8 mouse cellular contexts compared by ENCODE assay signal in the genomic region with DNA sequence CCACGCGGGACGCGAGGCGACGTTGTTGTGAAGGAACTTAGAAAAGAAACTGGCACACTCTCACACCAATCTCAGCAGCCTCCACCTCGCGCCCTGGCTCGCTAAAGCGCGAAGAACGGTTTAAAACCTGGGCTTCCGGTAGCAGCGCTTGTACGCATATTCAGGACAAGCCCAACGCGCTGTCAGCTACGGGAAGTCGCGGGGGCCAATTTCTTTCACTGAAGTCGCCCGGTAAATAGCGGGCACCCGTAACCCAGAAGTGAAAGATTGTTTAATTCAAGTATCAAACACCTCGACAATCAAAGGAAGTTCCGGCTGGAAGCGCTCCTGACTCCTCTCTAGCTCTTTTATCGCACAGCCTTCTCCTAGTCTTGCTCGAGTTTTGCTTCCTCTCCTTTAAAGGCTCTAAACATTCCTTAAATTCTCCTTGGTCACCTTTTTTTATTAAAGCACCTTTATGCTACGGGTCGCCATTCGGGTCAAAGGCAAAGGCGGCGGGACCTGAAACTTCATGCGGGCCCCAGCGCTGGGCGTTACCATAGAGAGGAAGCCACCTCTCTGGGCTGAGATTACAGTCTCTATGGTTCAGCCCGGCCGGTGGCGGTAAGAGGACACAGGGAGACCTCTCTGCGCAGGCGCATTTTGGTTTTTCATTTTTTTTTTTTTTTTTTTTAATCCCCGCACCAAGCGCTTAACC. TPM values are rescaled to one million over a fixed set of nuclear protein-coding genes. Genes with fewer than 3 reads are reported as not detected.
DNase-seq lines count a peak whose midpoint lies in the region; ATAC-seq and TF ChIP-seq lines count a peak whose summit lies in the region.

A gene (plus strand): TSS at position 302 of the 697 bp plus-strand sequence.

- no peaks in the 10 kb centered on the region for H3K36me3 ChIP-seq in ES-E14 (ENCODE audit: control insufficient read depth, insufficient read depth, low read length, poor library complexity, severe bottlenecking)
- H3K36me3 ChIP-seq in forebrain, embryonic 15.5 days: peaks cover 6% of the 10 kb centered on the region; the same call in 1 of the 2 replicates

- intact Hi-C loops in heart, postnatal 25 days (cut with DNase I): loop anchor here (1.0 to 5.0 kb wide), 2 partner anchors 67 to 70 kb away; a partner anchor contains a TSS

- in situ Hi-C loops in ES-E14 (cut with MboI; ENCODE audit: low sequenced_read_pairs in 2 of 2, unreplicated experiment in 2 of 2): no loop called here

- peak; percentile 96 for DNase-seq in ES-E14 (ENCODE audit: low read depth, low spot score)
- peak; percentile 98 for DNase-seq in cerebellum, adult 11-12 months
- peak; percentile 89 for DNase-seq in heart, postnatal 25 days (ENCODE audit: low spot score)
- DNase-seq in layer of hippocampus, adult 18-20 months (ENCODE audit: low spot score in 2 of 2): peak; percentile 92 to 98
- peak; percentile 91 for DNase-seq in lung, adult 2 months
- peak; percentile 89 to 94 for DNase-seq in thymus, adult 18-20 months

- H3K4me3 ChIP-seq in ES-E14 (ENCODE audit: insufficient read depth in 1 of 2, low read depth in 1 of 2, low read length in 2 of 2, poor library complexity in 1 of 2, severe bottlenecking in 1 of 2): peak within 1 kb of the TSS; percentile 85 to 94
- peak within 1 kb of the TSS; percentile 92 for H3K4me3 ChIP-seq in forebrain, embryonic 15.5 days
- H3K4me3 ChIP-seq in lung, adult 2 months (replicated peaks; ENCODE audit: extremely low read depth, low read depth, low read length): peak within 1 kb of the TSS; percentile 87

- peak within 1 kb of the TSS; percentile 93 for H3K27ac ChIP-seq in ES-E14 (ENCODE audit: insufficient read depth, low read depth, low read length, poor library complexity, severe bottlenecking)
- peak within 1 kb of the TSS; percentile 94 for H3K27ac ChIP-seq in forebrain, embryonic 15.5 days (replicated peaks)

- H3K4me1 ChIP-seq in ES-E14 (ENCODE audit: control insufficient read depth in 2 of 2, insufficient read depth in 2 of 2, low read length in 2 of 2, poor library complexity in 1 of 2): 0 out of 4 replicates have a peak, but pooled peaks cover 0 to 2% of the 10 kb centered on the region in 2 experiments
- peaks cover 36% of the 10 kb centered on the region for H3K4me1 ChIP-seq in forebrain, embryonic 15.5 days
- peaks cover 3% of the 10 kb centered on the region; the same call in 1 of the 2 replicates for H3K4me1 ChIP-seq in lung, adult 2 months (ENCODE audit: control insufficient read depth, insufficient read depth, low read length)

- under 1% methylated on average over 43 of the region's 44 CpGs for WGBS in forebrain, embryonic 15.5 days
- WGBS in lung, adult 2 months: under 1% methylated on average over 44 of the region's 44 CpGs

- peak; percentile 80; the same call in 1 of the 2 replicates for TF ChIP-seq POLR2A in lung, adult 2 months (IDR thresholded peaks at IDR 0.05; ENCODE audit: borderline replicate concordance, extremely low read depth, low read depth, low read length)

- H3K27me3 ChIP-seq in forebrain, embryonic 15.5 days: no peaks in the 10 kb centered on the region

- peak; percentile 97 for ATAC-seq in forebrain, embryonic 15.5 days (replicated peaks)
- peak; percentile 94 for ATAC-seq in neutrophil, adult 5-6 weeks (ENCODE audit: extremely low read depth, insufficient number of reproducible peaks, low FRiP score, poor library complexity, severe bottlenecking)

- no peak for TF ChIP-seq CTCF in lung, adult 2 months (IDR thresholded peaks at IDR 0.05; ENCODE audit: insufficient read depth, low read length)

- H3K9ac ChIP-seq in ES-E14 (ENCODE audit: insufficient read depth, low read depth, low read length, poor library complexity, severe bottlenecking): peak within 1 kb of the TSS; percentile 98
- peak within 1 kb of the TSS; percentile 92 for H3K9ac ChIP-seq in forebrain, embryonic 15.5 days (replicated peaks)

- H3K9me3 ChIP-seq in ES-E14 (ENCODE audit: control insufficient read depth, insufficient read depth, low read depth, low read length): no peaks in the 10 kb centered on the region
- no peaks in the 10 kb centered on the region for H3K9me3 ChIP-seq in forebrain, embryonic 15.5 days

- H3K4me2 ChIP-seq in forebrain, embryonic 15.5 days (replicated peaks): peak within 1 kb of the TSS; percentile 67

TF ChIP-seq in ES-E14, 5 proteins besides CTCF, POLR2A, EP300 and RAD21:
- TF ChIP-seq ZNF384 (IDR thresholded peaks at IDR 0.05; ENCODE audit: low read depth, low read length): peak; percentile 100
- TF ChIP-seq CHD2 (IDR thresholded peaks at IDR 0.05; ENCODE audit: low read depth, low read length): no peak; the same call in 1 of the 2 replicates
- TF ChIP-seq ZC3H11A (IDR thresholded peaks at IDR 0.05; ENCODE audit: borderline replicate concordance, low read depth, low read length): no peak
- TF ChIP-seq HCFC1 (IDR thresholded peaks at IDR 0.05; ENCODE audit: borderline replicate concordance, insufficient read depth, low read length): peak; percentile 26
- TF ChIP-seq MAFK (IDR thresholded peaks at IDR 0.05; ENCODE audit: insufficient read depth, low read depth, low read length): 0 out of 2 replicates have a peak, but pooled peaks have one; percentile 38

RNA-seq across cellular contexts. Expression of the gene that starts here (rescaled TPM):
- 35.9 and 38.9 TPM in 2 replicates for total RNA-seq in ES-E14 (2012; rRNA removed)
- polyA plus RNA-seq in forebrain, embryonic 15.5 days (2015; fragmentation: Nextera tagmentation; extraction: Ambion mirVana): 131 and 137 TPM in 2 replicates
- total RNA-seq in heart, postnatal 25 days (2021): 100 to 1,000 TPM; 296 to 379 TPM
- 10 to 100 TPM; 91.0 to 94.3 TPM for total RNA-seq in layer of hippocampus, adult 18-20 months (2021)
- 17.9 and 21.5 TPM in 2 replicates for polyA plus RNA-seq in lung, adult 2 months (2012; rRNA removed)
- total RNA-seq in neutrophil, adult 5-6 weeks (2017): 80.9 and 83.0 TPM in 2 replicates

Comparison
In these comparisons a context has a peak if more than half of its experiments do, and no peak if none do; other contexts are left out.
1. Peak in every context shown above with its lines: DNase-seq, ATAC-seq, H3K4me3 ChIP-seq and H3K27ac ChIP-seq.